Mouse (Mus musculus) thymus, postnatal 0 days (tissue): ENCODE measurements around the gene Fam114a1. TPM values are rescaled to one million over a fixed set of nuclear protein-coding genes. Genes with fewer than 3 reads are reported as not detected.
A peak's percentile ranks its signal among the peaks of the same experiment; 100 is the strongest.

Experiments used
- DNase-seq: peaks from one replicate; pipeline ENCODE4 v3.0.0-alpha.2; 2015; ENCODE audit warnings: low spot score
- polyA plus RNA-seq: library from polyadenylated mRNA; unstranded; fragments of >200 nt; fragmentation: Nextera tagmentation; extraction: Ambion mirVana; gene quantifications from 2 replicates; pipeline ENCODE4 v1.2.1, GENCODE M21; 2015

The Fam114a1 gene
- 9.5 and 10.3 TPM in 2 replicates for polyA plus RNA-seq

GRCm38 (mm10) chr5:64969861-64970771 lies at the start of gene Fam114a1:
Gene Fam114a1 (plus strand): TSS chr5:64970071.
- DNase-seq, result peak; percentile 15

- peak; percentile 9 for DNase-seq
These were observed 46.9 kb upstream of the Fam114a1 start for GRCm38 (mm10) chr5:64922891-64923381.

GRCm38 (mm10) chr5:64932215-64932614 lies 37.7 kb upstream of the Fam114a1 start:
- DNase-seq, result no peak

GRCm38 (mm10) chr5:64932775-64933174 lies 37.1 kb upstream of the Fam114a1 start:
- no peak for DNase-seq

- DNase-seq, result no peak
These were observed 18.4 kb upstream of the Fam114a1 start for GRCm38 (mm10) chr5:64951486-64951885.

- DNase-seq, result no peak
These were observed 14.9 kb upstream of the Fam114a1 start for GRCm38 (mm10) chr5:64954931-64955330.

GRCm38 (mm10) chr5:64958991-64959842 lies 10.7 kb upstream of the Fam114a1 start:
- DNase-seq, result peak; percentile 60

- DNase-seq, result peak; percentile 51
These were observed 10.0 kb upstream of the Fam114a1 start, which contains the start of gene Tlr6 for GRCm38 (mm10) chr5:64959843-64960230. Gene Tlr6 (minus strand): TSS chr5:64960097.

- DNase-seq, result peak; percentile 31
These were observed 8.9 kb upstream of the Fam114a1 start for GRCm38 (mm10) chr5:64960857-64961391.

GRCm38 (mm10) chr5:64963271-64963670 lies 6.6 kb upstream of the Fam114a1 start:
- DNase-seq, result no peak

- DNase-seq, result no peak
These were observed 6.1 kb upstream of the Fam114a1 start for GRCm38 (mm10) chr5:64963735-64964134.

GRCm38 (mm10) chr5:64968961-64969860 lies 660 bp upstream of the Fam114a1 start:
- DNase-seq, result peak; percentile 45

GRCm38 (mm10) chr5:64975121-64975520 lies 5.2 kb downstream of the Fam114a1 start:
- DNase-seq, result no peak

- DNase-seq, result no peak
These were observed 7.3 kb downstream of the Fam114a1 start for GRCm38 (mm10) chr5:64977128-64977527.

- no peak for DNase-seq
These were observed 16.1 kb downstream of the Fam114a1 start for GRCm38 (mm10) chr5:64985971-64986370.

- peak; percentile 37 for DNase-seq
These were observed 20.1 kb downstream of the Fam114a1 start for GRCm38 (mm10) chr5:64989940-64990339.

GRCm38 (mm10) chr5:64992540-64992939 lies 22.7 kb downstream of the Fam114a1 start:
- DNase-seq, result no peak

- DNase-seq, result no peak
These were observed 25.5 kb downstream of the Fam114a1 start for GRCm38 (mm10) chr5:64995408-64995807.

GRCm38 (mm10) chr5:65002940-65003824 lies 33.3 kb downstream of the Fam114a1 start:
- DNase-seq, result peak; percentile 55
